Mouse (Mus musculus) liver, adult 2 months (tissue): ENCODE data around the gene Cask. TPM values are rescaled to one million over a fixed set of nuclear protein-coding genes. Genes with fewer than 3 reads are reported as not detected.

Experiments
- DNase-seq: peaks from one replicate; pipeline ENCODE4 v3.0.0-alpha.2; 2011; ENCODE audit warnings: low read depth, low spot score; ENCODE audit errors: extremely low read depth
- H3K27ac ChIP-seq: fragments of 200-500 bp; replicated peaks from 2 replicates; pipeline ENCODE4 v1.5.1; 2012; ENCODE audit warnings: low read depth, mild to moderate bottlenecking, control low read depth, inconsistent platforms, low read length; ENCODE audit not compliant: insufficient read depth
- H3K27me3 ChIP-seq: fragments of 200-500 bp; 2 replicates; pipeline ENCODE4 v1.6.1; 2012; ENCODE audit warnings: mild to moderate bottlenecking, moderate library complexity, low read length, inconsistent platforms; ENCODE audit not compliant: control insufficient read depth, insufficient read depth
- H3K36me3 ChIP-seq: fragments of 200-500 bp; 2 replicates; pipeline ENCODE4 v1.6.1; 2012; ENCODE audit warnings: low read length, inconsistent platforms; ENCODE audit not compliant: control insufficient read depth, insufficient read depth
- H3K4me1 ChIP-seq: fragments of 200-500 bp; 2 replicates; pipeline ENCODE4 v1.6.1; 2011; ENCODE audit warnings: low read length; ENCODE audit not compliant: control insufficient read depth, insufficient read depth
- H3K4me3 ChIP-seq: fragments of 200-500 bp; 2 replicates; pipeline ENCODE4 v1.5.1; 2011; ENCODE audit warnings: low read depth, mild to moderate bottlenecking, control low read depth, low read length, moderate library complexity; ENCODE audit not compliant: insufficient read depth
- H3K79me2 ChIP-seq: fragments of 200-500 bp; 2 replicates; pipeline ENCODE4 v1.6.1; 2012; ENCODE audit warnings: inconsistent platforms, mild to moderate bottlenecking, low read length, moderate library complexity; ENCODE audit not compliant: control insufficient read depth, insufficient read depth
- H3K9ac ChIP-seq: fragments of 200-500 bp; 2 replicates; pipeline ENCODE4 v1.6.1; 2012; ENCODE audit warnings: low read depth, mild to moderate bottlenecking, control low read depth, inconsistent platforms, low read length
- CTCF ChIP-seq: fragments of 200-500 bp; IDR thresholded peaks from 2 replicates; pipeline ENCODE4 v1.5.1; 2011; ENCODE audit warnings: low read depth, low read length, control low read depth
- POLR2A ChIP-seq: fragments of 200-500 bp; IDR thresholded peaks from 2 replicates; pipeline ENCODE4 v1.6.1; 2011; ENCODE audit warnings: low read length, control low read depth; ENCODE audit not compliant: insufficient read depth; ENCODE audit errors: extremely low read depth
- WGBS: fragments of 180-500 bp; shearing (Covaris S2); methylation state at CpG from one replicate; pipeline ENCODE4 v1.1.7; 2018; 5-methylcytosine and 5-hydroxymethylcytosine counted together
- polyA plus RNA-seq: library from polyadenylated mRNA; depleted of rRNA; stranded (reverse); fragments of >200 nt; gene quantifications from 2 replicates; pipeline ENCODE4 v1.2.3, GENCODE M21; 2012
- total RNA-seq: library from RNA; depleted of rRNA; stranded (reverse); fragments of >200 nt; gene quantifications from 2 replicates; pipeline ENCODE4 v1.2.3, GENCODE M21; 2014

Gene Cask
- total and polyA plus RNA-seq, 2 experiments, result 2.7 to 10.6 TPM

DNA sequence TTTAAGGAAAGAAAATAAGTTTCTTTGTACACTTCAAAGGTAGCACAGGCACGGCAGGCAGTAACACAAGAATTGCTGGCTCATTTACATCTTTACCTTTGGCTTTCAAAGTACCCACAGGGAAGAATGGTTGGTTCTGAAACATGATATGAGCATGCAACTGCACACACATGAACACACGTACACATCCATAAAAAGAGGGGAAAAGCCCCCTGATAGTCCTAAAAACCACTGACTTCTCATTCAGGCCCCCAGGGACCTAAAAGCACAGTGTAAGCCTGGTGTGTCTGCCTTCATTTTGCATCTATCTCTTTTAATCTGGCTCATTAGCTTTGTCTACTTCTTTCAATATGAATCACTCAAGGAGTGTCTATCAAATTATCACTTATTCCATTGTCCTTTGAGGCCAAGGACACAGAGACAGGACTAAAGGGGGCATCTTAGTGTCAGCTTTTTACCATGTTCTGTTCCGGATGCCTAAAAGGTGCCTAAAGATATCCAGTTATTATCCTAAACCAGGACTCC, 192.5 kb downstream of the Cask start:
- Histone ChIP-seq H3K4me1 (no peaks in the 10 kb centered on the region), H3K9ac (no peak overlapping the region), H3K79me2 (no peaks in the 10 kb centered on the region), H3K27me3 (no peaks in the 10 kb centered on the region), H3K27ac (no peak overlapping the region), H3K36me3 (no peaks in the 10 kb centered on the region), H3K4me3 (no peak overlapping the region)
- WGBS, result 90% methylated on average over 3 of the region's 3 CpGs
- no peak for DNase-seq
- TF ChIP-seq POLR2A, result no peak
- no peak for TF ChIP-seq CTCF

DNA sequence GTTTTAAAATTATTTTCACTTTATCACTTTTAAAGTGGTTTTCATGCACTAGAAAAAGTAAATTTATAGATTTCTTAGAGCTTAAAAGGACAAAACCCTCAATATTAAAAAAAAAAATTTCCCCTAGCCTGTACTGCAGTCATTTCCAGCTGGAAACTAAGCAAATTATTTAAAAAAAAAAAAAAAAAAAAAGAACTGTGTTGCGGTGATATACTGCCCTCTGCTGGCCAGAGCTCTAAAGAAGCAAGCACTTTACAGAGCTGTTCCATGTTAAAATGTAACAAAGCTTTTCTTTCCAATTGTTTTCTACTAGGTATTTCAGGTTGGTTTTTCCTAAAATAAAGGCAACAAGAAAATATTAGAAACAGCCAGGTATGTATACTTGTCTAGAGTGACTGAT, 194.4 kb downstream of the Cask start:
- Histone ChIP-seq H3K4me3 (no peak overlapping the region), H3K36me3 (no peaks in the 10 kb centered on the region), H3K27ac (no peak overlapping the region), H3K9ac (no peak overlapping the region), H3K4me1 (no peaks in the 10 kb centered on the region), H3K27me3 (no peaks in the 10 kb centered on the region), H3K79me2 (no peaks in the 10 kb centered on the region)
- TF ChIP-seq CTCF (no peak), POLR2A (no peak)
- DNase-seq, result peak; percentile 27
- WGBS, result 0% methylated on average over 1 of the region's 1 CpGs

DNA sequence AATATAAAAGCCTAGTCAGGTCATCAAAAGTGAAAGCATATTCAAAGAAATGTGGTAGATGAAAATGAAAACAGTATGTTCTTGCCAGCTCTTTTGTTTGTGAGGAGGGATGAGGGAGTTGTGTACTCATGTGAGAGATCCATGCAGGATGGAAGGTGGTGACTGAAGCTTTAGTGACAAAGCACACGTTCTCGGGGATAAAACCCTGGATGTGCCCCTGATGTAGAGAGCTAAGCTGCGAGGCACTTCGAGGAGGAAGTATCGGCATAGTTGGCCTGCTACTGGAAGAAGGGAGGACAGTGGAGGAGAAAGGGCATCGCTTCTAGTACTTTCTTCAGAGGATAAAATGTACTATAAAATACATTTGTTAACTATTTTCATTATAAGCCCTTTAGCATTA, 195.3 kb downstream of the Cask start:
- Histone ChIP-seq H3K27me3 (no peaks in the 10 kb centered on the region), H3K27ac (no peak overlapping the region), H3K4me1 (no peaks in the 10 kb centered on the region), H3K4me3 (no peak overlapping the region), H3K36me3 (no peaks in the 10 kb centered on the region), H3K79me2 (no peaks in the 10 kb centered on the region), H3K9ac (no peak overlapping the region)
- DNase-seq, result no peak
- TF ChIP-seq CTCF (no peak), POLR2A (no peak)
- 74% methylated on average over 6 of the region's 6 CpGs for WGBS

DNA sequence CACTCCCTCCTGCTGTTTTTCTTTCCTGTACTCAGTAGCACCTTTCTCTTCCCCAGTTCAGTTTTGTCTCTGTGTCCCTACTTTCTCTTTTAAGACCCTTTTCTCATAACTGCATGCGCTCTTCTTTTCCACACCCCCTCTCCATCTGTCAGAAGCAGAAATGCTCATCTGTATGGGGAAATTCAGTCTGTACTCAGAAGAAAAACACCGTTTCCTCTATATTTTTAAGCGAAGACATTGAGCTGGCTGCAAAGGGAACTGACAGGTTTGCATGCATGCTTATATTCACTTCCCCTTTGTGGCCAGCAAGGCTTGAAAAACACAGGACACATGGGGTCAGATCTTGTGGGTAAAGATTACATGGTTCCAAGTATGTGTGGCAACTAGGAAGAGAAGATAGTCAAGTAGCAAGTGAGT, 196.2 kb downstream of the Cask start:
- no peaks in the 10 kb centered on the region for H3K4me1 ChIP-seq
- no peaks in the 10 kb centered on the region for H3K27me3 ChIP-seq
- H3K4me3 ChIP-seq, result no peak overlapping the region
- no peaks in the 10 kb centered on the region for H3K79me2 ChIP-seq
- H3K27ac ChIP-seq, result no peak overlapping the region; the same call in 1 of the 2 replicates
- DNase-seq, result peak; percentile 32
- 94% methylated on average over 3 of the region's 3 CpGs for WGBS
- TF ChIP-seq POLR2A (no peak), CTCF (no peak)
- H3K36me3 ChIP-seq, result no peaks in the 10 kb centered on the region
- no peak overlapping the region for H3K9ac ChIP-seq

DNA sequence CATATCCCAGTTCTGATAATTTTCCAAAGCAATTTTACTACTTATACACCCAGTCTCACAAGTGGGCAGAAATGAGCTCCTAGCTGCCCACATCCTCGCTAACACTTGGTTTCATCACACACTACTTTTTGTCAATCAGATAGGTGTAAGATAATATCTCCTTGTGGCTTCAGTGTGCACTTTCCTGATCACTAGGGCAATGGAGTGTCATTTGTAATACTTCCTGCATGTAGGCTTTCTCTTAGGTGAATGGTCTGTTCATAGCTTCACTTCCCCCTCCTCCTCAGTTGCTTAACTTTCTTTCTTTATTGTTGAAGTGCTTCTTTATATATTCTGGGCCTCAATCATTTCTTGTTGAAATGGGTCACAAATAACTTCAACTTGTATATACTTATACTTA, 198.9 kb downstream of the Cask start:
- DNase-seq, result no peak
- Histone ChIP-seq H3K4me3 (no peak overlapping the region), H3K4me1 (no peaks in the 10 kb centered on the region), H3K27ac (no peak overlapping the region), H3K36me3 (no peaks in the 10 kb centered on the region), H3K27me3 (no peaks in the 10 kb centered on the region), H3K79me2 (no peaks in the 10 kb centered on the region), H3K9ac (no peak overlapping the region)
- WGBS, result 100% methylated on average over 1 of the region's 1 CpGs
- no peak for TF ChIP-seq CTCF
- no peak for TF ChIP-seq POLR2A

DNA sequence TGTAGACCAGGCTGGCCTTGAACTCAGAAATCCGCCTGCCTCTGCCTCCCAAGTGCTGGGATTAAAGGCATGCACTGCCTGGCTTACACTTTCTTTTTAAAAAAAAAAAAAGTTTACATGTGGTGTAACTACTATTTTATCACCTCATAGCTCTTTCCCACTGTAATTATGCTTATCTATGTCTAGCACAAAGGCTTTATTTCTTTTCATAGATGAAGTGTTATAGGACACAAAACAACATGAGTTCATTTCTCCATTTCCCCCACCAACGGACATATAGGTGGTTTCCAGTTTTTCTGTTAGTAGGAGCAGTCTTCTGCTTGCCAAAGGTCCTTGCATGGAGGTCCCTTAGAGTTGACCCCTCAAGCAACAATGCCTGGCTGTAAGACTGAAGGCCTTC, 199.3 kb downstream of the Cask start:
- H3K4me3 ChIP-seq, result no peak overlapping the region

More for the DNA sequence above, 199.3 kb downstream of the Cask start:
- H3K36me3 ChIP-seq, result no peaks in the 10 kb centered on the region
- 84% methylated on average over 2 of the region's 2 CpGs for WGBS
- no peak overlapping the region for H3K27ac ChIP-seq
- no peak overlapping the region for H3K9ac ChIP-seq
- no peak for DNase-seq
- no peaks in the 10 kb centered on the region for H3K4me1 ChIP-seq
- no peaks in the 10 kb centered on the region for H3K79me2 ChIP-seq
- H3K27me3 ChIP-seq, result no peaks in the 10 kb centered on the region
- TF ChIP-seq POLR2A (no peak), CTCF (no peak)
